Mouse (Mus musculus): ENCODE results near the gene Afdn. TPM values are rescaled to one million over a fixed set of nuclear protein-coding genes. Genes with fewer than 3 reads are reported as not detected.

The Afdn gene
- polyA plus RNA-seq, 1 experiment: 15.6 TPM

DNA sequence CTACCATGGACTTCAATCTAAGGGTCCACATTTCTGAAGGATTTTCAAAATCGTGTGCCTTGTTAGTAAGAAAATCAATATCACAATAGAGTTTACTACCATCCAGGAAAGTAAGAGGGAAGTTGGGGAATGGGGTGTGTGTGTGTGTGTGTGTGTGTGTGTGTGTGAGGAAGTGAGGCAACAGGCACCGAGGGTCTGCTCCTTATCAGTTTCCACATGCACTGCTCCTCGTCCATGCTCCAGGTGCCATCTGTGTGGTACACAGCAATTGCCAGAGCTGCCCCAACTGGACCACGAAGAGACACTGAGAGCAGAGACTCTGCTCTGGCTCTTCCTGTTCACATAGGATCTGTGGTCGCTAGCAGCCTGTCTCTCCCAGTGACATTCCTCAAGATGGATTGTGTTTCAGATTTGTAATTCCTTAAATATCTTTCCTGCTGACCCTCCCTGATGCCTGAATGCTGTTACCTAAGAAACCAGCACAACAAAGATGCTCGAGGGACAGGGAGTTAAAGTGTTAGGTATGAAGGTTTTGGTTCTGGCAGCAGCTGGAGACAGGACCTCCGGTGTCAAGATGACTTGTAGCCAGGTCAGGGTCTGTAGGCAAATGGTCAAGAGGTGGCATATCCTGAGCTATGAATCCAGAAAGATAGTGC is 22.1 kb upstream of the Afdn start:
- H3K27ac ChIP-seq (ENCODE audit: control insufficient read depth, insufficient read depth, low read depth, low read length): no peak overlapping the region; the same call in 1 of the 2 replicates
- TF ChIP-seq CTCF (IDR thresholded peaks at IDR 0.05; ENCODE audit: control insufficient read depth, insufficient read depth, insufficient replicate concordance, low read depth, low read length) (no peak), POLR2A (IDR thresholded peaks at IDR 0.05; ENCODE audit: control insufficient read depth, low read depth, low read length) (no peak)
- H3K36me3 ChIP-seq (ENCODE audit: control insufficient read depth, insufficient read depth, low read length): no peaks in the 10 kb centered on the region
- no peaks in the 10 kb centered on the region for H3K27me3 ChIP-seq (ENCODE audit: control insufficient read depth, insufficient read depth, low read length)
- H3K4me1 ChIP-seq (ENCODE audit: control insufficient read depth, insufficient read depth, low read length): no peaks in the 10 kb centered on the region
- no peak overlapping the region for H3K4me3 ChIP-seq (ENCODE audit: control insufficient read depth, low read depth, low read length)

DNA sequence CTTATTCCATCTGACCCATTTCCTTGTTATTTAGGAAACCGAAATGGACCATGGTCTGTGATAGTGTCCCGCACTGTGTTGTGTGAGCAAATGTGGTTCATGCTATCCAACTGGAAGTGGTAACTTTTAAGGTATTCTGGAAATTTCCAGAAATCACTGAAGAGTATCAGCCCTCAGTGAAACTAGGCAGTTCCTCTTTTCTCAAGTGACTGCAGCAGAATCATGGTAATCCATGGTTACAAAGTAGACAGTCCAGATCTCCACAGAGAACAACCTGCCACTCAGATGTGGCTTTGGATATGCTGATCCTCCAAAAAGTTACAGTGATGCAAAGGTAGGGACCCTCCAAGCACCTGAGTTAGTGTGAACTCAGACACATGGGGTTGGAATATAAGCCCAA is 21.4 kb upstream of the Afdn start:
- H3K27ac ChIP-seq (ENCODE audit: control insufficient read depth, insufficient read depth, low read depth, low read length): no peak overlapping the region
- no peak overlapping the region for H3K4me3 ChIP-seq (ENCODE audit: control insufficient read depth, low read depth, low read length)
- H3K36me3 ChIP-seq (ENCODE audit: control insufficient read depth, insufficient read depth, low read length): no peaks in the 10 kb centered on the region
- no peaks in the 10 kb centered on the region for H3K4me1 ChIP-seq (ENCODE audit: control insufficient read depth, insufficient read depth, low read length)
- H3K27me3 ChIP-seq (ENCODE audit: control insufficient read depth, insufficient read depth, low read length): no peaks in the 10 kb centered on the region
- TF ChIP-seq POLR2A (IDR thresholded peaks at IDR 0.05; ENCODE audit: control insufficient read depth, low read depth, low read length): no peak
- no peak for TF ChIP-seq CTCF (IDR thresholded peaks at IDR 0.05; ENCODE audit: control insufficient read depth, insufficient read depth, insufficient replicate concordance, low read depth, low read length)

DNA sequence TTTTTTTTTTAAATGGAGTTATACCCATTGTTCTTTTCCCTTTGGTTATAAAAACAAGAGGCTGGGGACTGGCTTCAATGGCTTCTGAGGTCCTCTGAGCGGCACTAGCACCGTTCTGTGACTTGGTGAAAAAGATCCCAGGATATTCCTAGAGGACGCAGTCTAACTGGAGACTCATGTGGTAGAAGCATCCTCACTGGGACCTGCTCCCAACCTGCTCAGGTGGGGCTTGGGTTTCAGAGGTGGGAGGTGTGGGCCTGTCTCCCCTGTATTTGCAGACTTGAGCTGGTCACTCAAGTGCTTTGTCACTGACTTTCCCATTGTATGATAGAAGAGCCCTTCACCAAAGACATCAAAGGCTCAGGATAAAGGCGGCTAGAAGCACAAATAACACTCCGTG is 20.4 kb upstream of the Afdn start:
- H3K36me3 ChIP-seq (ENCODE audit: control insufficient read depth, insufficient read depth, low read length): no peaks in the 10 kb centered on the region
- TF ChIP-seq CTCF (IDR thresholded peaks at IDR 0.05; ENCODE audit: control insufficient read depth, insufficient read depth, insufficient replicate concordance, low read depth, low read length) (no peak), POLR2A (IDR thresholded peaks at IDR 0.05; ENCODE audit: control insufficient read depth, low read depth, low read length) (no peak)
- H3K4me1 ChIP-seq (ENCODE audit: control insufficient read depth, insufficient read depth, low read length): no peaks in the 10 kb centered on the region
- no peak overlapping the region for H3K4me3 ChIP-seq (ENCODE audit: control insufficient read depth, low read depth, low read length)
- H3K27me3 ChIP-seq (ENCODE audit: control insufficient read depth, insufficient read depth, low read length): no peaks in the 10 kb centered on the region
- H3K27ac ChIP-seq (ENCODE audit: control insufficient read depth, insufficient read depth, low read depth, low read length): no peak overlapping the region

GRCm38 (mm10) chr17:13740796-13741195 is 19.5 kb upstream of the Afdn start:
- Histone ChIP-seq H3K36me3 (ENCODE audit: control insufficient read depth, insufficient read depth, low read length) (no peaks in the 10 kb centered on the region), H3K27ac (ENCODE audit: control insufficient read depth, insufficient read depth, low read depth, low read length) (no peak overlapping the region), H3K27me3 (ENCODE audit: control insufficient read depth, insufficient read depth, low read length) (no peaks in the 10 kb centered on the region), H3K4me3 (ENCODE audit: control insufficient read depth, low read depth, low read length) (no peak overlapping the region), H3K4me1 (ENCODE audit: control insufficient read depth, insufficient read depth, low read length) (no peaks in the 10 kb centered on the region)
- TF ChIP-seq POLR2A (IDR thresholded peaks at IDR 0.05; ENCODE audit: control insufficient read depth, low read depth, low read length) (no peak), CTCF (IDR thresholded peaks at IDR 0.05; ENCODE audit: control insufficient read depth, insufficient read depth, insufficient replicate concordance, low read depth, low read length) (no peak)

DNA sequence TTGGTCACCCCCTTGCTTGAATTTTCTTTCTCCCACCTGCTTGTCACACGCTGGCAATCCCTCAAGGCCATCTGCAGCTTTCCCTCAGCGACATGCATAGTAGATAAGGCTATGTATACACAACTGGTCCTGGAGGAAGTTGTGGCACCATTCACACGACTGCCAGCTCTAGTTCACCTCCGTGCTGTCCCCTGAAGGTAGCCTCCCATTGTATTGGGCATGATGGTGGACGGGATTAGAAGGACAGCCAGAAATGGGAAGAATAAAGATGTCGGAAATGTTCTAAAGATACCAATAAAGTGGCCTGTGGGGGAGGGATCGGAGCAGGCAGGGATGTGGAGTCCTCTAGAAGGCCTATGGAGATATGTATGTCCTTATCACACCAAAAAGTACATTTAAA is 18.7 kb upstream of the Afdn start:
- Histone ChIP-seq H3K36me3 (ENCODE audit: control insufficient read depth, insufficient read depth, low read length) (no peaks in the 10 kb centered on the region; the same call in 1 of the 2 replicates), H3K4me1 (ENCODE audit: control insufficient read depth, insufficient read depth, low read length) (no peaks in the 10 kb centered on the region), H3K4me3 (ENCODE audit: control insufficient read depth, low read depth, low read length) (no peak overlapping the region), H3K27ac (ENCODE audit: control insufficient read depth, insufficient read depth, low read depth, low read length) (no peak overlapping the region), H3K27me3 (ENCODE audit: control insufficient read depth, insufficient read depth, low read length) (no peaks in the 10 kb centered on the region)
- TF ChIP-seq CTCF (IDR thresholded peaks at IDR 0.05; ENCODE audit: control insufficient read depth, insufficient read depth, insufficient replicate concordance, low read depth, low read length): no peak
- TF ChIP-seq POLR2A (IDR thresholded peaks at IDR 0.05; ENCODE audit: control insufficient read depth, low read depth, low read length): no peak

DNA sequence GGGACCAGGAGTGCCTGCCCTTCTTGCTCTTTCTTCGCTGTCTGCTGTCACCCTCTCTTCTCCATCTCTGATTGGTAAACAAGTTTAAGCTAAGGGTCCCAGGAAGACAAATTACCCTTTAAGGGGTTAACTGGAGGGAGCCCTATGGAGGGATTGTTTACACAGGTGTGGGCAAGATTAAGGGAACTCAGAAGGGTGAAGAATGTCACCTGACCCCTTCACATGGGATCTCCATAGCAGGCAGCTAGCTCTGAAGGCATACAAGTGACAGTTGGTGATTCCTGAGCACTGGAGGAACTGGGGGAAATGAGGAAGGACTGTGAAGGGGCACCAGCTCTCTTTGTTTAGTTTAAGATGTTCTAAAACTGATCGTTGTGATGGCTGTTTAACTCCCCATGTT is 18.0 kb upstream of the Afdn start:
- H3K4me1 ChIP-seq (ENCODE audit: control insufficient read depth, insufficient read depth, low read length): no peaks in the 10 kb centered on the region
- no peak overlapping the region for H3K4me3 ChIP-seq (ENCODE audit: control insufficient read depth, low read depth, low read length)
- H3K27me3 ChIP-seq (ENCODE audit: control insufficient read depth, insufficient read depth, low read length): no peaks in the 10 kb centered on the region
- no peak for TF ChIP-seq CTCF (IDR thresholded peaks at IDR 0.05; ENCODE audit: control insufficient read depth, insufficient read depth, insufficient replicate concordance, low read depth, low read length)
- TF ChIP-seq POLR2A (IDR thresholded peaks at IDR 0.05; ENCODE audit: control insufficient read depth, low read depth, low read length): no peak
- no peak overlapping the region for H3K27ac ChIP-seq (ENCODE audit: control insufficient read depth, insufficient read depth, low read depth, low read length)
- H3K36me3 ChIP-seq (ENCODE audit: control insufficient read depth, insufficient read depth, low read length): no peaks in the 10 kb centered on the region; the same call in 1 of the 2 replicates

DNA sequence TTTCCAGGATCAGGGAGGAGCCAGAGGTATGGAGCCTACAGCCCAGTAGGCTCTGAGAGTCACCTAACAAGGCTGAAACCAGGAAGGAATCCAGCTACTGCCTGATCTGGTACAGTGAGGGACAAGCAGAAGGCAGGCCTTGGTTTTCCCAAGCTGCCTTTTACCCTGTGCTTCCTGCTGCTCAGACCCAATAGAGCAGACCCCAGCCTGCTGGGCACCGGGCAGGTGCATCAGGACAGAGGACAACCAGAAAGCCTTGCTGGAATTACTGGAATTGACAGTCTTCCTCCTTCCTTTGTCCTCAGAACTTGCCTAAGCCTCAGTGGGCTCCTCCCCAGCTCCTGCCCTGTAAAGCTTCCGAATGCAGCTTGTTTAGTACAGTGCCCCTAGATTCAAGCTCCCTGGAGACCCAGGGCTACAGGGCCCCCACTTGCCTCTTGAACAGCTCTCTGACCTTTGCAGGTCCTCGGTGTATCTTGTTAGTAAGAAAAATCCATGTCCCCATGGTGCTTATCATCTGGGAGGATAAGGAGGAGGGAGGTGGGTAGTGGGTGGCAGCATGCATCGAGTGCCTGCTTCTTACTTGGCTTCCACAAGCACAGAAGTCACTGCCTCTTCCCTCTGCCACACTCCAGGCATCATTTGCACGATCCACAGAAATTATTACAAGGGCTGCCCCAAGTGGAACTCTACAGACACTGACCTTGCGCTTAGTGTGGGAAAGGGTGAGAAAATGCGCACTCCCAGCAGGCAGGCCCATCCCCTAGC is 17.2 kb upstream of the Afdn start:
- TF ChIP-seq CTCF (IDR thresholded peaks at IDR 0.05; ENCODE audit: control insufficient read depth, insufficient read depth, insufficient replicate concordance, low read depth, low read length): no peak
- no peak for TF ChIP-seq POLR2A (IDR thresholded peaks at IDR 0.05; ENCODE audit: control insufficient read depth, low read depth, low read length)
- H3K27ac ChIP-seq (ENCODE audit: control insufficient read depth, insufficient read depth, low read depth, low read length): no peak overlapping the region
- no peaks in the 10 kb centered on the region; the same call in 1 of the 2 replicates for H3K36me3 ChIP-seq (ENCODE audit: control insufficient read depth, insufficient read depth, low read length)
- no peaks in the 10 kb centered on the region for H3K4me1 ChIP-seq (ENCODE audit: control insufficient read depth, insufficient read depth, low read length)
- no peaks in the 10 kb centered on the region for H3K27me3 ChIP-seq (ENCODE audit: control insufficient read depth, insufficient read depth, low read length)
- H3K4me3 ChIP-seq (ENCODE audit: control insufficient read depth, low read depth, low read length): no peak overlapping the region
